Mouse (Mus musculus) hindbrain, embryonic 16.5 days (tissue): ENCODE results near the gene Mtus2. TPM values are rescaled to one million over a fixed set of nuclear protein-coding genes. Genes with fewer than 3 reads are reported as not detected.

Experiments used
- ATAC-seq: fragments of 200-750 bp; cut with Nextera tagmentation; 2 replicates; pipeline ENCODE4 v1.8.0; 2017; ENCODE audit warnings: moderate TSS enrichment, moderate library complexity
- H3K27ac ChIP-seq: fragments of 300-500 bp; sonication (generic); 2 replicates; pipeline ENCODE4 v1.5.1; 2014; ENCODE audit warnings: low read depth, mild to moderate bottlenecking, control low read depth, low read length, moderate library complexity
- H3K27me3 ChIP-seq: fragments of 300-500 bp; sonication (generic); replicated peaks from 2 replicates; pipeline ENCODE4 v1.6.1; 2014; ENCODE audit warnings: low read length; ENCODE audit not compliant: control insufficient read depth, insufficient read depth
- H3K36me3 ChIP-seq: fragments of 300-500 bp; sonication (generic); 2 replicates; pipeline ENCODE4 v1.6.1; 2014; ENCODE audit warnings: mild to moderate bottlenecking, low read length, moderate library complexity, mixed read lengths; ENCODE audit not compliant: control insufficient read depth, insufficient read depth
- H3K4me1 ChIP-seq: fragments of 300-500 bp; sonication (generic); 2 replicates; pipeline ENCODE4 v1.6.1; 2014; ENCODE audit warnings: low read depth, low read length; ENCODE audit not compliant: control insufficient read depth, insufficient read depth
- H3K4me2 ChIP-seq: fragments of 300-500 bp; sonication (generic); 2 replicates; pipeline ENCODE4 v1.6.1; 2014; ENCODE audit warnings: mild to moderate bottlenecking, low read length, control low read depth, moderate library complexity
- H3K4me3 ChIP-seq: fragments of 300-500 bp; sonication (generic); 2 replicates; pipeline ENCODE4 v1.5.1; 2014; ENCODE audit warnings: mild to moderate bottlenecking, low read length, control low read depth, moderate library complexity
- H3K9ac ChIP-seq: fragments of 300-500 bp; sonication (generic); 2 replicates; pipeline ENCODE4 v1.6.1; 2014; ENCODE audit warnings: low read depth, mild to moderate bottlenecking, control low read depth, low read length, moderate library complexity
- H3K9me3 ChIP-seq: fragments of 300-500 bp; sonication (generic); 2 replicates; pipeline ENCODE4 v1.6.1; 2014; ENCODE audit warnings: mild to moderate bottlenecking, low read length, moderate library complexity; ENCODE audit not compliant: control insufficient read depth
- WGBS: fragments of 180-500 bp; shearing (Covaris S2); extraction: QIAGEN DNeasy Blood & Tissue Kit; methylation state at CpG from one replicate; pipeline ENCODE4 v1.1.7; 2014; 5-methylcytosine and 5-hydroxymethylcytosine counted together
- polyA plus RNA-seq: library from polyadenylated mRNA; unstranded; fragments of >200 nt; fragmentation: Nextera tagmentation; extraction: Ambion mirVana; gene quantifications from 2 replicates; pipeline ENCODE4 v1.2.1, GENCODE M21; 2015

The Mtus2 gene
- polyA plus RNA-seq, 1 experiment from 2014 or later = 34.8 TPM

- H3K36me3 ChIP-seq = 0 out of 2 replicates have a peak, but pooled peaks cover 2% of the 10 kb centered on the region
- H3K9ac ChIP-seq = no peak overlapping the region
- H3K27ac ChIP-seq = no peak overlapping the region
- WGBS = 86% methylated on average over 22 of the region's 22 CpGs
- H3K4me2 ChIP-seq = no peak overlapping the region
- H3K9me3 ChIP-seq = no peaks in the 10 kb centered on the region
- ATAC-seq = no peak
- H3K4me1 ChIP-seq = no peaks in the 10 kb centered on the region
- H3K4me3 ChIP-seq = no peak overlapping the region
- H3K27me3 ChIP-seq = no peaks in the 10 kb centered on the region
Observed at GRCm38 (mm10) chr5:148363441-148364113, 406.5 kb downstream of the Mtus2 start.

Other genes with a start within 250 kb of the Mtus2 start
- gene Flt1, start 231.3 kb upstream of the Mtus2 start, polyA plus RNA-seq = 14.6 and 15.1 TPM in 2 replicates
- gene Pomp, start 96.9 kb upstream of the Mtus2 start, polyA plus RNA-seq = 482 and 537 TPM in 2 replicates
- 5.4 and 6.3 TPM in 2 replicates for gene Slc46a3, start 62.5 kb upstream of the Mtus2 start, polyA plus RNA-seq